Mouse (Mus musculus): ENCODE results near the gene Ubqln1. TPM values are rescaled to one million over a fixed set of nuclear protein-coding genes. Genes with fewer than 3 reads are reported as not detected.

The Ubqln1 gene
- polyA plus RNA-seq, 1 experiment from 2014 or later: 59.5 TPM

GRCm38 (mm10) chr13:58168119-58168518, 47.3 kb downstream of the Ubqln1 start:
- H3K4me3 ChIP-seq (ENCODE audit: low read depth, low read length): no peak overlapping the region
- H3K4me1 ChIP-seq (replicated peaks; ENCODE audit: control insufficient read depth, insufficient read depth, low read length): no peaks in the 10 kb centered on the region
- no peaks in the 10 kb centered on the region for H3K9me3 ChIP-seq (ENCODE audit: control insufficient read depth)
- no peak overlapping the region for H3K4me2 ChIP-seq (replicated peaks; ENCODE audit: low read depth)
- no peak overlapping the region for H3K27ac ChIP-seq (ENCODE audit: low read depth, low read length)
- TF ChIP-seq CTCF (IDR thresholded peaks at IDR 0.05; ENCODE audit: low read depth): no peak
- H3K27me3 ChIP-seq (replicated peaks; ENCODE audit: control insufficient read depth, insufficient read depth, low read length): no peaks in the 10 kb centered on the region
- H3K9ac ChIP-seq (ENCODE audit: low read depth, low read length): no peak overlapping the region
- H3K36me3 ChIP-seq (ENCODE audit: control insufficient read depth, insufficient read depth): peaks cover 28% of the 10 kb centered on the region
- no peak for ATAC-seq

- no peak for ATAC-seq
- WGBS: 96% methylated on average over 12 of the region's 12 CpGs
Observed at GRCm38 (mm10) chr13:58163343-58163742, 52.1 kb downstream of the Ubqln1 start.

GRCm38 (mm10) chr13:58160761-58161160, 54.7 kb downstream of the Ubqln1 start:
- TF ChIP-seq CTCF (IDR thresholded peaks at IDR 0.05; ENCODE audit: low read depth): no peak

More at GRCm38 (mm10) chr13:58163343-58163742, 52.1 kb downstream of the Ubqln1 start:
- Histone ChIP-seq H3K4me1 (replicated peaks; ENCODE audit: control insufficient read depth, insufficient read depth, low read length) (no peaks in the 10 kb centered on the region), H3K9ac (ENCODE audit: low read depth, low read length) (no peak overlapping the region), H3K9me3 (ENCODE audit: control insufficient read depth) (no peaks in the 10 kb centered on the region), H3K4me3 (ENCODE audit: low read depth, low read length) (no peak overlapping the region), H3K4me2 (replicated peaks; ENCODE audit: low read depth) (no peak overlapping the region), H3K27me3 (replicated peaks; ENCODE audit: control insufficient read depth, insufficient read depth, low read length) (no peaks in the 10 kb centered on the region), H3K36me3 (ENCODE audit: control insufficient read depth, insufficient read depth) (peaks cover 38% of the 10 kb centered on the region), H3K27ac (ENCODE audit: low read depth, low read length) (no peak overlapping the region)
- TF ChIP-seq CTCF (IDR thresholded peaks at IDR 0.05; ENCODE audit: low read depth): no peak

GRCm38 (mm10) chr13:58158099-58158912, 57.1 kb downstream of the Ubqln1 start:
- 5% methylated on average over 16 of the region's 16 CpGs for WGBS
- TF ChIP-seq CTCF (IDR thresholded peaks at IDR 0.05; ENCODE audit: low read depth): peak; percentile 97
- Histone ChIP-seq H3K9me3 (ENCODE audit: control insufficient read depth) (no peaks in the 10 kb centered on the region), H3K27me3 (replicated peaks; ENCODE audit: control insufficient read depth, insufficient read depth, low read length) (no peaks in the 10 kb centered on the region), H3K4me1 (replicated peaks; ENCODE audit: control insufficient read depth, insufficient read depth, low read length) (0 out of 2 replicates have a peak, but pooled peaks cover 3% of the 10 kb centered on the region), H3K4me3 (ENCODE audit: low read depth, low read length) (peak overlapping the region; percentile 95), H3K4me2 (replicated peaks; ENCODE audit: low read depth) (peak overlapping the region; percentile 98), H3K36me3 (ENCODE audit: control insufficient read depth, insufficient read depth) (peaks cover 31% of the 10 kb centered on the region), H3K9ac (ENCODE audit: low read depth, low read length) (peak overlapping the region; percentile 68), H3K27ac (ENCODE audit: low read depth, low read length) (peak overlapping the region; percentile 85)
- peak; percentile 78 for ATAC-seq

More at GRCm38 (mm10) chr13:58160761-58161160, 54.7 kb downstream of the Ubqln1 start:
- Histone ChIP-seq H3K4me3 (ENCODE audit: low read depth, low read length) (no peak overlapping the region), H3K4me2 (replicated peaks; ENCODE audit: low read depth) (no peak overlapping the region), H3K27me3 (replicated peaks; ENCODE audit: control insufficient read depth, insufficient read depth, low read length) (no peaks in the 10 kb centered on the region), H3K27ac (ENCODE audit: low read depth, low read length) (no peak overlapping the region), H3K9me3 (ENCODE audit: control insufficient read depth) (no peaks in the 10 kb centered on the region), H3K4me1 (replicated peaks; ENCODE audit: control insufficient read depth, insufficient read depth, low read length) (0 out of 2 replicates have a peak, but pooled peaks cover 3% of the 10 kb centered on the region), H3K36me3 (ENCODE audit: control insufficient read depth, insufficient read depth) (peaks cover 38% of the 10 kb centered on the region), H3K9ac (ENCODE audit: low read depth, low read length) (no peak overlapping the region)
- WGBS: 96% methylated on average over 15 of the region's 15 CpGs
- ATAC-seq: no peak

- Histone ChIP-seq H3K27me3 (replicated peaks; ENCODE audit: control insufficient read depth, insufficient read depth, low read length) (no peaks in the 10 kb centered on the region), H3K36me3 (ENCODE audit: control insufficient read depth, insufficient read depth) (peaks cover 25% of the 10 kb centered on the region), H3K27ac (ENCODE audit: low read depth, low read length) (peak within 1 kb of the TSS; percentile 85), H3K4me1 (replicated peaks; ENCODE audit: control insufficient read depth, insufficient read depth, low read length) (0 out of 2 replicates have a peak, but pooled peaks cover 3% of the 10 kb centered on the region), H3K9me3 (ENCODE audit: control insufficient read depth) (no peaks in the 10 kb centered on the region), H3K4me3 (ENCODE audit: low read depth, low read length) (peak within 1 kb of the TSS; percentile 95), H3K4me2 (replicated peaks; ENCODE audit: low read depth) (peak within 1 kb of the TSS; percentile 98), H3K9ac (ENCODE audit: low read depth, low read length) (peak within 1 kb of the TSS; percentile 68)
- under 1% methylated on average over 30 of the region's 30 CpGs for WGBS
- TF ChIP-seq CTCF (IDR thresholded peaks at IDR 0.05; ENCODE audit: low read depth): peak; percentile 65
- ATAC-seq: peak; percentile 80
Observed at GRCm38 (mm10) chr13:58157447-58158098, 57.9 kb downstream of the Ubqln1 start, which contains the start of gene Idnk. TSS of gene Idnk (plus strand) at chr13:58157649.

GRCm38 (mm10) chr13:58157036-58157435, 58.4 kb downstream of the Ubqln1 start:
- TF ChIP-seq CTCF (IDR thresholded peaks at IDR 0.05; ENCODE audit: low read depth): no peak
- H3K4me2 ChIP-seq (replicated peaks; ENCODE audit: low read depth): peak overlapping the region; percentile 98
- H3K27me3 ChIP-seq (replicated peaks; ENCODE audit: control insufficient read depth, insufficient read depth, low read length): no peaks in the 10 kb centered on the region
- H3K4me1 ChIP-seq (replicated peaks; ENCODE audit: control insufficient read depth, insufficient read depth, low read length): 0 out of 2 replicates have a peak, but pooled peaks cover 3% of the 10 kb centered on the region
- WGBS: 16% methylated on average over 8 of the region's 8 CpGs
- peak overlapping the region; percentile 68; the same call in 1 of the 2 replicates for H3K9ac ChIP-seq (ENCODE audit: low read depth, low read length)
- no peaks in the 10 kb centered on the region for H3K9me3 ChIP-seq (ENCODE audit: control insufficient read depth)
- no peak overlapping the region for H3K27ac ChIP-seq (ENCODE audit: low read depth, low read length)
- no peak for ATAC-seq
- H3K36me3 ChIP-seq (ENCODE audit: control insufficient read depth, insufficient read depth): peaks cover 25% of the 10 kb centered on the region
- H3K4me3 ChIP-seq (ENCODE audit: low read depth, low read length): peak overlapping the region; percentile 95
